Mouse (Mus musculus) brain, embryonic 14.5 days (tissue): ENCODE results near the gene Wdr13.

Experiments used
- CTCF ChIP-seq: fragments of 200-500 bp; IDR thresholded peaks from 2 replicates; pipeline ENCODE4 v1.5.1; 2012; ENCODE audit warnings: inconsistent platforms, mild to moderate bottlenecking, moderate library complexity, borderline replicate concordance; ENCODE audit not compliant: insufficient read depth, insufficient read length; ENCODE audit errors: extremely low read depth
- POLR2A ChIP-seq: fragments of 200-500 bp; IDR thresholded peaks from 2 replicates; pipeline ENCODE4 v1.6.1; 2012; ENCODE audit warnings: mild to moderate bottlenecking, inconsistent platforms, borderline replicate concordance; ENCODE audit not compliant: poor library complexity, insufficient read depth, insufficient read length, severe bottlenecking; ENCODE audit errors: extremely low read depth

GRCm38 (mm10) chrX:8142948-8143347 is 10.3 kb upstream of the Wdr13 start:
- TF ChIP-seq CTCF (no peak), POLR2A (no peak)
